Mouse (Mus musculus) embryo, embryonic 10 days (tissue): ENCODE measurements at regions not wholly inside any gene's neighbourhood (a gene's known extent, or its start where the extent isn't known, plus 50 kb on each side); places are given as distances from the start of the nearest gene placed in this dataset.

Source experiments
- DNase-seq: peaks from one replicate; pipeline ENCODE4 v3.0.0-alpha.2; 2015; ENCODE audit warnings: low spot score

DNA sequence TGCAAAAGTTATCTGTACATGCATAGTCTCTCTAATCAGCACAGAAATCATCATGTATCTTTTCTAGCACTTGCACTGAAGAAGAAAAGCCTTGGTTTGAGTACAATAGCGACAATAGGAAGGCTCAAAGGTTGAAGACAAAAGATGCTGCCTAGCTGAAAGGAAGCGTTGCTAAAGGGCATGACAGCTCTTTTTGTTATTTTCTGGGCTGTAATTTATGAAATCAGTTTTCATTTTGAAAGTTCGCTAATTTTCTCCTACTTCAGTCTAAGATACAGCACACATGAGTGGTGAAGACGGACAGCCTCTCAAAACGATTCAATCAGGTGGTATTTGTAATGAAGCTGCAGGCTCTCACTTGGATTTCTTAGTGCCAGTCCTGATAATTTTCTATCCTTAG is 124.4 kb upstream of the Zfp352 start:
- peak; percentile 24 for DNase-seq

- DNase-seq = no peak
Measured at GRCm38 (mm10) chr4:90108858-90109257, 109.8 kb upstream of the Zfp352 start.

DNA sequence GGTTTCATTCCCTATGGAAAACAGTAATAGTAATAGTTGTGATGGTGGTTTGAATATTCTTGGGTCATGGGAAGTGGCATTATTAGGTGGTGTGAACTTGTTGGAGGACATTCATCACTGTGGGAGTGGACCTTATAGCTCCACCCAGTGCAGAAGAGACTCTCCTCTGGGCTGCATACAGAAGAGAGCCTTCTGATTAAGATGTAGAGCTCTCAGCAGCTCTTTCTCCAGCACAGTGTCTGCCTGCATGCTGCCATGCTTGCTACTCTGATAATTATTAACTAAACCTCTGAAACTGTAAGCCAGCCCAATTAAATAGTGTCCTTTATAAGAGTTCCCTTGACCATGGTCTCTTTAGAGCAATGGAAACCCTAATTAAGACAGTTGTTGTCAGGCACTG is 92.7 kb upstream of the Zfp352 start:
- no peak for DNase-seq

DNA sequence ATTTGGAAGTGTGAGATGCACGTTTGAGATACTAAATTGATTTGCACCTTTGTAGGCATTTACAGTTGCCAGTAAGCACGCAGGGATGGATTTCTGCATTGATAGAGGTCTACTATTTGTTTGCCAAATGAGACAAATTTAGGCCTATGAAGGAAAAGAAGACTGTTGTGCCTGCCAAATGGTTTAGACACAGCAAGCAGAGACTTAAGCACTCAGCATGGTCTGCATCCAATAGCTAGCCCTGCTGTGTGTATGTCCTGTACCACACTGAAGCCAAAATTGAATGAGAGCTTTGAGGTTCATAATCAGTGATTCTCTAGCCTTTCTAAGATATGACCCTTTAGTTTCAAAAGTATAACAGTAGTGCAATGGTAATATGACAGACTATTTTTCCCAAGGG is 74.5 kb upstream of the Zfp352 start:
- no peak for DNase-seq
